Comparison of ENCODE assay signal across 28 mouse cellular contexts in genomic region chr5:3873485-3873884, GRCm38 (mm10). TPM values are rescaled to one million over a fixed set of nuclear protein-coding genes. Genes with fewer than 3 reads are reported as not detected.
DNase-seq lines count a peak whose midpoint lies in the region; ATAC-seq and TF ChIP-seq lines count a peak whose summit lies in the region.
"Had no signal": no experiment of that assay in that cellular context is flagged by ENCODE, and none has a peak within 500 bp of the region (broad histone marks: within the 10 kb centered on the region; RNA-seq: fewer than 3 reads in every experiment).

No protein-coding gene starts in this region.

- H3K9ac ChIP-seq in ES-E14 (ENCODE audit: insufficient read depth, low read depth, low read length, poor library complexity, severe bottlenecking): no peak overlapping the region
- no peak overlapping the region for H3K9ac ChIP-seq in liver, embryonic 12.5 days
- H3K9ac ChIP-seq in intestine, embryonic 15.5 days: no peak overlapping the region
- H3K9ac ChIP-seq: embryonic facial prominence, embryonic 12.5 days; forebrain, embryonic 13.5 days; heart, embryonic 15.5 days; hindbrain, embryonic 14.5 days had no signal

- H3K36me3 ChIP-seq in ES-E14 (ENCODE audit: control insufficient read depth, insufficient read depth, low read length, poor library complexity, severe bottlenecking): no peaks in the 10 kb centered on the region
- no peaks in the 10 kb centered on the region for H3K36me3 ChIP-seq in liver, embryonic 12.5 days
- H3K36me3 ChIP-seq in intestine, embryonic 15.5 days: no peaks in the 10 kb centered on the region
- H3K36me3 ChIP-seq: embryonic facial prominence, embryonic 12.5 days; heart, embryonic 15.5 days; hindbrain, embryonic 10.5 days had no signal

- peak; percentile 6 for DNase-seq in right cerebral cortex, adult 18-20 months
- no peak for DNase-seq in right cerebral cortex, postnatal 14 days
- no peak for DNase-seq in ES-E14 (ENCODE audit: low read depth, low spot score)
- peak; percentile 39 for DNase-seq in R1 (ENCODE audit: low read depth, low spot score)
- peak; percentile 15 for DNase-seq in telencephalon, adult 2 months (ENCODE audit: low read depth, low spot score)
- no peak for DNase-seq in thymus, postnatal 25 days
- DNase-seq: adrenal gland, adult 2 months; adrenal gland, postnatal 25 days; cerebellum, adult 11 months; cerebellum, adult 8-10 months; cerebellum, postnatal 14 days; heart, adult 18-20 months; heart, postnatal 14 days; kidney, adult 2 months had no signal

- no peak for ATAC-seq in liver, embryonic 12.5 days
- ATAC-seq in intestine, embryonic 15.5 days: no peak
- ATAC-seq: forebrain, embryonic 13.5 days; intestine, embryonic 16.5 days; Patski had no signal

- peaks cover 4 to 6% of the 10 kb centered on the region in 2 experiments; a peak in 3 of 4 replicates for H3K4me1 ChIP-seq in ES-E14 (ENCODE audit: control insufficient read depth in 2 of 2, insufficient read depth in 2 of 2, low read length in 2 of 2, poor library complexity in 1 of 2)
- H3K4me1 ChIP-seq in liver, embryonic 12.5 days: no peaks in the 10 kb centered on the region
- H3K4me1 ChIP-seq in intestine, embryonic 15.5 days (replicated peaks): no peaks in the 10 kb centered on the region
- H3K4me1 ChIP-seq: embryonic facial prominence, embryonic 12.5 days; forebrain, embryonic 13.5 days; heart, embryonic 15.5 days had no signal

- no peaks in the 10 kb centered on the region for H3K9me3 ChIP-seq in ES-E14 (ENCODE audit: control insufficient read depth, insufficient read depth, low read depth, low read length)
- H3K9me3 ChIP-seq in liver, embryonic 12.5 days (replicated peaks): no peaks in the 10 kb centered on the region
- no peaks in the 10 kb centered on the region for H3K9me3 ChIP-seq in intestine, embryonic 15.5 days
- H3K9me3 ChIP-seq: embryonic facial prominence, embryonic 12.5 days; forebrain, embryonic 13.5 days; heart, embryonic 15.5 days; hindbrain, embryonic 10.5 days had no signal

- WGBS in liver, embryonic 12.5 days (ENCODE audit: insufficient replicate concordance): 64% methylated on average over 3 of the region's 3 CpGs
- 82% methylated on average over 3 of the region's 3 CpGs for WGBS in intestine, embryonic 15.5 days

- no peak overlapping the region for H3K4me3 ChIP-seq in ES-E14 (ENCODE audit: insufficient read depth in 1 of 2, low read depth in 1 of 2, low read length in 2 of 2, poor library complexity in 1 of 2, severe bottlenecking in 1 of 2)
- no peak overlapping the region for H3K4me3 ChIP-seq in liver, embryonic 12.5 days
- no peak overlapping the region for H3K4me3 ChIP-seq in intestine, embryonic 15.5 days (replicated peaks)
- H3K4me3 ChIP-seq: embryonic facial prominence, embryonic 12.5 days; forebrain, embryonic 13.5 days; heart, embryonic 15.5 days; hindbrain, embryonic 10.5 days had no signal

- H3K27ac ChIP-seq in ES-E14 (ENCODE audit: insufficient read depth, low read depth, low read length, poor library complexity, severe bottlenecking): no peak overlapping the region
- H3K27ac ChIP-seq in liver, embryonic 12.5 days: no peak overlapping the region
- no peak overlapping the region for H3K27ac ChIP-seq in intestine, embryonic 15.5 days
- H3K27ac ChIP-seq: embryonic facial prominence, embryonic 12.5 days; forebrain, embryonic 13.5 days; heart, embryonic 15.5 days; hindbrain, embryonic 10.5 days; hindbrain, embryonic 14.5 days had no signal

- no peaks in the 10 kb centered on the region for H3K27me3 ChIP-seq in liver, embryonic 12.5 days (replicated peaks)
- no peaks in the 10 kb centered on the region for H3K27me3 ChIP-seq in intestine, embryonic 15.5 days (replicated peaks)
- H3K27me3 ChIP-seq: CH12.LX; embryonic facial prominence, embryonic 12.5 days; forebrain, embryonic 13.5 days; heart, embryonic 15.5 days; Patski had no signal

- in situ Hi-C loops in ES-E14 (cut with MboI; ENCODE audit: low sequenced_read_pairs in 2 of 2, unreplicated experiment in 2 of 2): no loop called here

- no peak overlapping the region for H3K4me2 ChIP-seq in liver, embryonic 12.5 days
- no peak overlapping the region for H3K4me2 ChIP-seq in intestine, embryonic 15.5 days (replicated peaks)
- H3K4me2 ChIP-seq: embryonic facial prominence, embryonic 12.5 days; forebrain, embryonic 13.5 days; heart, embryonic 11.5 days; heart, embryonic 15.5 days; hindbrain, embryonic 14.5 days had no signal

TF ChIP-seq in ES-E14, 5 proteins besides CTCF, POLR2A, EP300 and RAD21:
- no peak for TF ChIP-seq ZNF384 (IDR thresholded peaks at IDR 0.05; ENCODE audit: low read depth, low read length)
- TF ChIP-seq ZC3H11A (IDR thresholded peaks at IDR 0.05; ENCODE audit: borderline replicate concordance, low read depth, low read length): no peak
- TF ChIP-seq MAFK (IDR thresholded peaks at IDR 0.05; ENCODE audit: insufficient read depth, low read depth, low read length): 0 out of 2 replicates have a peak, but pooled peaks have one; percentile 42
- TF ChIP-seq CHD2 (IDR thresholded peaks at IDR 0.05; ENCODE audit: low read depth, low read length): no peak
- no peak for TF ChIP-seq HCFC1 (IDR thresholded peaks at IDR 0.05; ENCODE audit: borderline replicate concordance, insufficient read depth, low read length)

RNA-seq across cellular contexts. Expression of gene Mterf1a, which starts 20.2 kb away (rescaled TPM):
- total RNA-seq in ES-E14 (2012; rRNA removed): 6.6 and 8.4 TPM in 2 replicates
- 6.8 and 7.6 TPM in 2 replicates for polyA plus RNA-seq in liver, embryonic 12.5 days (2016; fragmentation: Nextera tagmentation; extraction: Ambion mirVana)
- 7.4 and 9.0 TPM in 2 replicates for polyA plus RNA-seq in intestine, embryonic 15.5 days (2015; fragmentation: Nextera tagmentation; extraction: Ambion mirVana)

RNA-seq across cellular contexts. Expression of gene Lrrd1, which starts 28.5 kb away (rescaled TPM):
- total RNA-seq in ES-E14 (2012; rRNA removed): 0.05 and 0.09 TPM in 2 replicates
- 0.05 TPM in 1 of 2 replicates, not detected in the other for polyA plus RNA-seq in liver, embryonic 12.5 days (2016; fragmentation: Nextera tagmentation; extraction: Ambion mirVana)
- polyA plus RNA-seq in intestine, embryonic 15.5 days (2015; fragmentation: Nextera tagmentation; extraction: Ambion mirVana): not detected in 2 replicates
- total RNA-seq: adrenal gland, postnatal 25 days; CH12.LX; common myeloid progenitor, adult 5-6 weeks; gastrocnemius, adult 8-10 months; gastrocnemius, postnatal 4 days; heart, adult 18-20 months had no signal
- polyA plus RNA-seq: intestine, embryonic 16.5 days had no signal

RNA-seq across cellular contexts. Expression of gene Akap9, which starts 54.4 kb away (rescaled TPM):
- 33.3 and 60.4 TPM in 2 replicates for total RNA-seq in ES-E14 (2012; rRNA removed)
- polyA plus RNA-seq in liver, embryonic 12.5 days (2016; fragmentation: Nextera tagmentation; extraction: Ambion mirVana): 51.3 and 51.8 TPM in 2 replicates
- 118 and 131 TPM in 2 replicates for polyA plus RNA-seq in intestine, embryonic 15.5 days (2015; fragmentation: Nextera tagmentation; extraction: Ambion mirVana)

Comparison
In these comparisons a context has a peak if more than half of its experiments do, and no peak if none do; other contexts are left out.
1. DNase-seq: peak in right cerebral cortex, adult 18-20 months (single experiment), R1 (single experiment) and telencephalon, adult 2 months (single experiment); none in right cerebral cortex, postnatal 14 days (single experiment), ES-E14 (single experiment) and thymus, postnatal 25 days (single experiment).